Mouse (Mus musculus) thymus, adult 2 months (tissue): Measurements from ENCODE around the gene Ubash3a.

Experiments
- CTCF ChIP-seq: fragments of 200-500 bp; IDR thresholded peaks from 2 replicates; pipeline ENCODE4 v1.5.1; 2012; ENCODE audit warnings: mild to moderate bottlenecking, control low read depth, low read length, moderate library complexity, borderline replicate concordance; ENCODE audit not compliant: control insufficient read depth, poor library complexity, insufficient read depth; ENCODE audit errors: extremely low read depth
- POLR2A ChIP-seq: fragments of 200-500 bp; IDR thresholded peaks from 2 replicates; pipeline ENCODE4 v1.6.1; 2012; ENCODE audit warnings: mild to moderate bottlenecking, low read length, control low read depth, moderate library complexity; ENCODE audit not compliant: control insufficient read depth, poor library complexity, insufficient read depth; ENCODE audit errors: extremely low read depth

- no peak for TF ChIP-seq CTCF
- no peak for TF ChIP-seq POLR2A
Measured at GRCm38 (mm10) chr17:31294363-31295214, 86.9 kb downstream of the Ubash3a start.
